In the genomic region with DNA sequence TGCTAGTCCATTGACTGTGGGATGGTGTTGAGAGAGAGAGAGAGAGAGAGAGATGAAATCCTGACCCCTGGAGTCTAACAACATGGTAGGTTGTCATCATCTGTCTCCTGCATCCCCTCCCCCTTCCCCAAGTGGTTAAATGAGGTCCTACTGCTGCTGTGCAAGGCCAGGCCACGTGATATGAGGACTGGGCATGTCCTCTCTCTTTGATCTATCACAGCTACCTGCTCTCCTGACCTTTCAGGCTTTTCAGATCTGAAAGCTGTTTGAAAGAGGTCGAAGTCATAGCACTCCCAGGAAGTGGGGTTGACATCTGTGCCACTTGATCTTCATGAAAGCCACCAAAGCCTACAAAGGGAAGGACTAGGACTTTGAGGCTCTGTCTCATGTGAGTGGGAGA, we compare ENCODE assay signal across 24 mouse cellular contexts.
DNase-seq lines count a peak whose midpoint lies in the region; ATAC-seq and TF ChIP-seq lines count a peak whose summit lies in the region.
"Had no signal": no experiment of that assay in that cellular context is flagged by ENCODE, and none has a peak within 500 bp of the region (broad histone marks: within the 10 kb centered on the region; RNA-seq: fewer than 3 reads in every experiment).

No protein-coding gene starts in this region.

- no peak for ATAC-seq in CD4-positive, CD25-positive, alpha-beta regulatory T cell, adult 4 months
- peak; percentile 39; the same call in 1 of the 2 replicates for ATAC-seq in liver, embryonic 14.5 days (ENCODE audit: insufficient read depth)
- no peak for ATAC-seq in intestine, embryonic 15.5 days
- ATAC-seq: forebrain, embryonic 13.5 days; midbrain, embryonic 13.5 days had no signal

- DNase-seq in CD4-positive, CD25-positive, alpha-beta regulatory T cell, adult 2 months (ENCODE audit: low read depth, low spot score) = peak; percentile 13
- DNase-seq in thymus, postnatal 0 days (ENCODE audit: low spot score) = peak; percentile 58
- DNase-seq in thymus, adult 18-20 months = no peak
- DNase-seq in liver, embryonic 14.5 days (ENCODE audit: low read depth in 3 of 3, low spot score in 3 of 3) = no peak
- DNase-seq in ovary, postnatal 14 days (ENCODE audit: low spot score) = no peak
- DNase-seq: adrenal gland, postnatal 14 days; cerebellum, adult 18-20 months; cerebellum, postnatal 14 days; gastrocnemius, postnatal 10 days; heart, postnatal 10 days; kidney, postnatal 25 days; lung, adult 2 months; lung, postnatal 10 days had no signal

- H3K4me3 ChIP-seq in liver, embryonic 14.5 days (ENCODE audit: insufficient read depth in 1 of 2, low read depth in 2 of 2, low read length in 2 of 2) = no peak overlapping the region
- no peak overlapping the region for H3K4me3 ChIP-seq in intestine, embryonic 15.5 days (replicated peaks)
- H3K4me3 ChIP-seq: forebrain, embryonic 13.5 days; heart, embryonic 13.5 days; hindbrain, embryonic 15.5 days; layer of hippocampus, adult 2 months; left cerebral cortex, adult 2 months; limb, embryonic 13.5 days; midbrain, embryonic 13.5 days; neural tube, embryonic 13.5 days had no signal

- H3K9me3 ChIP-seq in liver, embryonic 14.5 days (ENCODE audit: control insufficient read depth, low read length) = no peaks in the 10 kb centered on the region
- no peaks in the 10 kb centered on the region for H3K9me3 ChIP-seq in intestine, embryonic 15.5 days
- H3K9me3 ChIP-seq: forebrain, embryonic 13.5 days; heart, embryonic 13.5 days; hindbrain, embryonic 15.5 days; limb, embryonic 13.5 days; midbrain, embryonic 13.5 days; neural tube, embryonic 13.5 days had no signal

- TF ChIP-seq CTCF in liver, embryonic 14.5 days (IDR thresholded peaks at IDR 0.05; ENCODE audit: low read depth) = no peak

- no peak for TF ChIP-seq EP300 in liver, embryonic 14.5 days (IDR thresholded peaks at IDR 0.05; ENCODE audit: low read depth)

- no peak overlapping the region for H3K4me2 ChIP-seq in liver, embryonic 14.5 days (ENCODE audit: low read depth)
- H3K4me2 ChIP-seq in intestine, embryonic 15.5 days (replicated peaks) = no peak overlapping the region
- H3K4me2 ChIP-seq: forebrain, embryonic 13.5 days; heart, embryonic 13.5 days; hindbrain, embryonic 15.5 days; limb, embryonic 13.5 days; midbrain, embryonic 13.5 days; neural tube, embryonic 13.5 days had no signal

- H3K27ac ChIP-seq in liver, embryonic 14.5 days = no peak overlapping the region
- H3K27ac ChIP-seq in intestine, embryonic 15.5 days = no peak overlapping the region
- H3K27ac ChIP-seq: forebrain, embryonic 13.5 days; heart, embryonic 13.5 days; hindbrain, embryonic 15.5 days; layer of hippocampus, adult 2 months; left cerebral cortex, adult 2 months; limb, embryonic 13.5 days; macrophage; midbrain, embryonic 13.5 days; neural tube, embryonic 13.5 days had no signal

- peaks cover 0 to 3% of the 10 kb centered on the region in 2 experiments; a peak in 1 of 4 replicates for H3K4me1 ChIP-seq in liver, embryonic 14.5 days (replicated peaks; ENCODE audit: control insufficient read depth in 2 of 2, insufficient read depth in 2 of 2, low read length in 1 of 2)
- H3K4me1 ChIP-seq in intestine, embryonic 15.5 days (replicated peaks) = no peaks in the 10 kb centered on the region
- H3K4me1 ChIP-seq: forebrain, embryonic 13.5 days; limb, embryonic 13.5 days; midbrain, embryonic 13.5 days had no signal

- H3K36me3 ChIP-seq in liver, embryonic 14.5 days (replicated peaks; ENCODE audit: control insufficient read depth, insufficient read depth, low read depth) = no peaks in the 10 kb centered on the region
- no peaks in the 10 kb centered on the region for H3K36me3 ChIP-seq in intestine, embryonic 15.5 days
- H3K36me3 ChIP-seq: heart, embryonic 13.5 days; hindbrain, embryonic 15.5 days; limb, embryonic 13.5 days; midbrain, embryonic 13.5 days; neural tube, embryonic 13.5 days had no signal

- 50% methylated on average over 2 of the region's 2 CpGs for WGBS in liver, embryonic 14.5 days (ENCODE audit: insufficient replicate concordance)
- 38% methylated on average over 2 of the region's 2 CpGs for WGBS in intestine, embryonic 15.5 days

- no peak overlapping the region for H3K9ac ChIP-seq in liver, embryonic 14.5 days (replicated peaks)
- H3K9ac ChIP-seq in intestine, embryonic 15.5 days = no peak overlapping the region
- H3K9ac ChIP-seq: forebrain, embryonic 13.5 days; heart, embryonic 13.5 days; hindbrain, embryonic 15.5 days; limb, embryonic 13.5 days; midbrain, embryonic 13.5 days; neural tube, embryonic 13.5 days had no signal

- no peaks in the 10 kb centered on the region for H3K27me3 ChIP-seq in liver, embryonic 14.5 days (ENCODE audit: control insufficient read depth, insufficient read depth, low read length)
- no peaks in the 10 kb centered on the region for H3K27me3 ChIP-seq in intestine, embryonic 15.5 days (replicated peaks)
- H3K27me3 ChIP-seq: forebrain, embryonic 13.5 days; heart, embryonic 13.5 days; hindbrain, embryonic 15.5 days; limb, embryonic 13.5 days; midbrain, embryonic 13.5 days; neural tube, embryonic 13.5 days had no signal

Comparison
In these comparisons a context has a peak if more than half of its experiments do, and no peak if none do; other contexts are left out.
1. DNase-seq: peak in CD4-positive, CD25-positive, alpha-beta regulatory T cell, adult 2 months (single experiment) and thymus, postnatal 0 days (single experiment); none in thymus, adult 18-20 months (0 of 2), liver, embryonic 14.5 days (0 of 3) and ovary, postnatal 14 days (single experiment).